Mouse (Mus musculus) kidney, postnatal 0 days (tissue): Measurements from ENCODE around the gene Ap1b1. TPM values are rescaled to one million over a fixed set of nuclear protein-coding genes. Genes with fewer than 3 reads are reported as not detected.
A peak's percentile ranks its signal among the peaks of the same experiment; 100 is the strongest.
"Not testable (repeated sequence)": the region's sequence is repeated elsewhere in the genome, so short reads cannot be mapped to it uniquely, and the experiment has no call there.

Experiments used
- ATAC-seq: fragments of 200-750 bp; cut with Nextera tagmentation; replicated peaks from 2 replicates; pipeline ENCODE4 v1.8.0; 2017; ENCODE audit warnings: low read depth, moderate number of reproducible peaks, moderate TSS enrichment, moderate library complexity; ENCODE audit not compliant: low FRiP score
- DNase-seq: peaks from one replicate; pipeline ENCODE4 v3.0.0-alpha.2; 2016; ENCODE audit warnings: low spot score
- H3K27ac ChIP-seq: fragments of 300-500 bp; sonication (generic); 2 replicates; pipeline ENCODE4 v1.5.1; 2014; ENCODE audit warnings: mild to moderate bottlenecking
- H3K27me3 ChIP-seq: fragments of 300-500 bp; sonication (generic); 2 replicates; pipeline ENCODE4 v1.6.1; 2014; ENCODE audit warnings: low read length, mixed read lengths; ENCODE audit not compliant: insufficient read depth
- H3K36me3 ChIP-seq: fragments of 300-500 bp; sonication (generic); 2 replicates; pipeline ENCODE4 v1.6.1; 2014; ENCODE audit warnings: low read length, mixed read lengths; ENCODE audit not compliant: insufficient read depth
- H3K4me1 ChIP-seq: fragments of 300-500 bp; sonication (generic); replicated peaks from 2 replicates; pipeline ENCODE4 v1.6.1; 2014; ENCODE audit warnings: antibody characterized with exemption, low read length, mixed read lengths; ENCODE audit not compliant: insufficient read depth
- H3K4me2 ChIP-seq: fragments of 300-500 bp; sonication (generic); 2 replicates; pipeline ENCODE4 v1.6.1; 2014; ENCODE audit warnings: mild to moderate bottlenecking, low read length, moderate library complexity, mixed read lengths
- H3K4me3 ChIP-seq: fragments of 300-500 bp; sonication (generic); replicated peaks from 2 replicates; pipeline ENCODE4 v1.5.1; 2014; ENCODE audit warnings: low read depth, low read length
- H3K9ac ChIP-seq: fragments of 300-500 bp; sonication (generic); 2 replicates; pipeline ENCODE4 v1.6.1; 2014; ENCODE audit warnings: low read depth, low read length
- H3K9me3 ChIP-seq: fragments of 300-500 bp; sonication (generic); replicated peaks from 2 replicates; pipeline ENCODE4 v1.6.1; 2016; ENCODE audit warnings: low read length, inconsistent platforms, mixed read lengths
- CTCF ChIP-seq: IDR thresholded peaks from 2 replicates; pipeline ENCODE4 v1.5.1; 2016; ENCODE audit warnings: antibody characterized with exemption, low read depth, mild to moderate bottlenecking, moderate library complexity
- WGBS: fragments of 180-500 bp; shearing (Covaris S2); extraction: QIAGEN DNeasy Blood & Tissue Kit; methylation state at CpG from one replicate; pipeline ENCODE4 v1.1.7; 2014; 5-methylcytosine and 5-hydroxymethylcytosine counted together
- polyA plus RNA-seq: library from polyadenylated mRNA; unstranded; fragments of >200 nt; fragmentation: Nextera tagmentation; extraction: Ambion mirVana; gene quantifications from 2 replicates; pipeline ENCODE4 v1.2.1, GENCODE M21; 2015

Gene Ap1b1
- polyA plus RNA-seq, 1 experiment from 2014 or later: 54.5 TPM

DNA sequence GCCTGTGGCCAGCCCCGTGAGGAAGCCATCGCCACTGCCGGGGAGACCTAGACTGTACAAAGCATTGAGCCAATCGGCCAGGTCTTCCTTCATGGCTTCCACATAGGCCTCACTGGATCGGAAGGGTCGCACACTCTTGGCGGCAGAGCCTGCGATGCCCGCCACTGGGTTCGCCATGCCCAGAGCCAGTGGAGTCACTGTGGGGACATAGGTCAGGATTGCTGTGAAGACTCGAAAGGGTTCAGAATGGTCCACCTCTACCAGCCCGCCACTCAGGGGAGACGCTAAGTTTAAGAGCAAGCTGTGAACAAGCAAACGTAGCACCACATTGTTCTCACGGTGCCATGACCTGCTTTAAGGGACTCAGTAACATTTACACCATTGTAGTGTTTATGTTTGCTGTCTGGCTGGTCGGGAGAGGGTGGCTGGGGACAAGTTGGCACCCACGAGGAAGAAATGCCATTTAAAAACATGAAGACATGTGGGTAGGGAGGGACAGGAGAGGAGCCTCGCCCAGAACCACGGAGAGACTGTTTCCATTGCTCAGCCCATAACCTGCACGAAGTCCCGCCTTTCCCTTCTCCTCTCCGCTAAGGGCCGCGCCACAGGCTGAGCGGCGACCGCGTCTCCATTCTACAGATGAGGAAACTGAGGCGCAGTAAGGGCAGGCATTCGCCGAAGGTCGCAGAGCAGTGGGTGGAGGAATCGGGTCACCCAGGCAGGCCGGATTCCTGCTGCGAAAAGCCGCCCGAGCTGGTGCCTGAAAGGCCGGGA lies 77.8 kb downstream of the Ap1b1 start:
- Histone ChIP-seq H3K4me3 (peak overlapping the region; percentile 65), H3K27ac (peak overlapping the region; percentile 54; the same call in 1 of the 2 replicates), H3K9ac (peak overlapping the region; percentile 76), H3K4me1 (peaks cover 22% of the 10 kb centered on the region), H3K4me2 (peak overlapping the region; percentile 86), H3K27me3 (no peaks in the 10 kb centered on the region), H3K9me3 (no peaks in the 10 kb centered on the region), H3K36me3 (peaks cover 13% of the 10 kb centered on the region)
- 16% methylated on average over 38 of the region's 38 CpGs for WGBS
- ATAC-seq: no peak
- no peak for TF ChIP-seq CTCF
- no peak for DNase-seq

DNA sequence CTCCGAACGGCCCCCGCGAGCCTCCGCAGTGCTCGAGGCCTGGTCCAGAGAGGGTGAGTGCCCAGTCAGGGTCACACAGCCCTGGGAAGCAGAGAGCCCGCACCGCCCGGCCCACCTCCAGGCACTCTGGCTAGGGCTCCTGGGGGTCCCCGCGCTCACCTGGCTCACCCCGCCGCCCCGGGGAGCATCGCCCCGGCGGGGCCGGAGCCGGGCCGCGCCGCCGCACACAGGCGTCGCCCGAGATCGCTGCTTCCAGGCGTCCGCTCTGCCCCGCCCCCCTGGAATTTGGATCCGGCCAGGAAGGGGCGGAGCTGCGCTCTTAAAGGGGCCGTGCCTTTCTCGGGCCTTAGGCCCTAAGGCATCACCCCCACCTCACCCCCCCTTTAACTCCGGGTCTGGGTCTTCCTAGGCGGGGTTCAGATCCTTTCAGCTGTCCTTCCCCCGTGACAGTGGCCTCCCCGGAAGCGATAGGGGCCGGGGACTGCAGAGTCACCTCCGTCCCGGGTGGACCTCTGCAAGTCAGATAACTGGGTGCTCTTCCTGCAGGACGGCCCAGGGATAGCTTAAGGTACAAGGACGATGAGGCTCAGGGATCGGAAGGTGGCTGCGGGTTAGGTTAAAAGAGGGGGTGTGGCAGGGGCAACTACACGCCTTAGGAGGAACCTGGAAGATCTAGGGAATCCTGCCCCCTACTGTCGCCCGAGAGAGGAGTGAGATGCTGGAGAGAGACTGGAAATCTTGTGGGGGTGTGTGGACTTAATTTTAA lies 78.6 kb downstream of the Ap1b1 start, which contains the start of gene Gas2l1:
Gene Gas2l1 (minus strand): TSS at position 272 of the 766 bp plus-strand sequence.
- Histone ChIP-seq H3K9me3 (no peaks in the 10 kb centered on the region), H3K36me3 (peaks cover 13% of the 10 kb centered on the region), H3K27ac (peak within 1 kb of the TSS; percentile 54; the same call in 1 of the 2 replicates), H3K9ac (peak within 1 kb of the TSS; percentile 76), H3K4me2 (peak within 1 kb of the TSS; percentile 86), H3K4me3 (peak within 1 kb of the TSS; percentile 65), H3K27me3 (no peaks in the 10 kb centered on the region), H3K4me1 (peaks cover 22% of the 10 kb centered on the region)
- ATAC-seq (peak; percentile 65), DNase-seq (peak; percentile 94)
- WGBS: under 1% methylated on average over 50 of the region's 50 CpGs
- TF ChIP-seq CTCF: peak; percentile 75

DNA sequence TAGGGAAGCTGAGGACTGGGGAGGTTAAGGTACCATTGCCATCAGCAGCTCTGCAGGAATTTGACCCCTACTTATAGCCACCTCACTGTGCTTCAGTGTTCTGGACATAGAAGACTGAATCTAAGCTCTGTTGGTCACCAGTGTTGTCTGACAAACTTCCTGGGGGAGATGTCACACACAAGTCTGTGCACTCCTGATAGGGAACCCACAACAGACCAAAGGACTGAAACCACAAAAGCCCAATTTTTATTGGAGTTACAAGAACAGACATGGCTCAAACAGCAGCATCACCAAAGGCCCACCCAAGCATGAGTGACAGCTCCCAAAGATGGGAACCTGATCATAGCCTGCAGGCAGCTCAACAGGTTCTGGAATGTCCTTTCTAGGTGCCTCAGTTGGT lies 80.4 kb downstream of the Ap1b1 start:
- Histone ChIP-seq H3K4me1 (peaks cover 20% of the 10 kb centered on the region), H3K4me3 (no peak overlapping the region), H3K36me3 (peaks cover 31% of the 10 kb centered on the region), H3K9me3 (no peaks in the 10 kb centered on the region), H3K27me3 (no peaks in the 10 kb centered on the region), H3K9ac (no peak overlapping the region), H3K4me2 (no peak overlapping the region), H3K27ac (no peak overlapping the region)
- no peak for ATAC-seq
- no peak for TF ChIP-seq CTCF
- DNase-seq: no peak

DNA sequence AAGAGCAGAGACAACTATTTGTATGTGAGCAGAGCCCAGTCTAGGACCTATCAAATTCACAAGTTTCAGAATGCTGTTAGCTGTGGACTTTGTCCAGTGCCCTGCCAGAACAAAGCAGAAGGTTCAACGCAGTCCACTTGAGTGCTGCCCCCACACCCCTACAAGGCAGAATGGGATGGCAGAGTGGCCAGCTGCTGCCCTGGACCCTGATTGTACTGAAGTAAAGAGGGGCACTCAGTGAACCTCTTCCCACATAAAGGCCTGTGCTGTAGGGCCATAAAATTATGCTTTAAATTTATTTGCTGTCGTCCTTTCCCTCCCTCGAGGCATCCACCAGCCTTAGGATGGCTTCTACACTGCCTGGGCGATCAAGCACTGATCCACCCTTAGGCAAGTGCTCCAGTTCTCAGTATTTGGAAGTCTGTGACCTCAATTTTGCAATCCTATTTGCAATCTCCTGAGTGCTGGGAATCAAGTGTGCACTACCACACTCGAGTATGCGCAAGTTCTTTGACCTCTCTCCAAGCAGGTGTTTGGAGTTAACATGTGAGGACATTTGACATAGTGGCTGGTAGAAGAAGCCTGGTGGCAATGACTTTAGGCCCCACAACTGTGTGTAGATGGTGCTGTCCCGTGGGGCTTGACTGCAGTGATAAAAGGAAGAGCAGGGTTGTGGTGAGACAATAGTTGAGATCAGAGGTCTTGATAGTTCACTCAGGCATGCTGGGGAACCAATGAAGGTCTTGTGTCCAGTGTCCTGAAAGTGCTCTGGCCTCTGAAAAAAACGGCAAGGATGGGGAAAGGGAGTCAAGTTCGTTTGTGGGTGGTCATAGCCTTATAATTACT lies 81.7 kb downstream of the Ap1b1 start:
- Histone ChIP-seq H3K36me3 (peaks cover 43% of the 10 kb centered on the region), H3K9me3 (no peaks in the 10 kb centered on the region), H3K9ac (no peak overlapping the region), H3K4me2 (no peak overlapping the region), H3K27ac (peak overlapping the region; percentile 3; the same call in 1 of the 2 replicates), H3K4me1 (peaks cover 11% of the 10 kb centered on the region; the same call in 1 of the 2 replicates), H3K27me3 (no peaks in the 10 kb centered on the region), H3K4me3 (no peak overlapping the region)
- WGBS: 73% methylated on average over 9 of the region's 9 CpGs
- ATAC-seq: no peak
- DNase-seq: no peak
- TF ChIP-seq CTCF: no peak

DNA sequence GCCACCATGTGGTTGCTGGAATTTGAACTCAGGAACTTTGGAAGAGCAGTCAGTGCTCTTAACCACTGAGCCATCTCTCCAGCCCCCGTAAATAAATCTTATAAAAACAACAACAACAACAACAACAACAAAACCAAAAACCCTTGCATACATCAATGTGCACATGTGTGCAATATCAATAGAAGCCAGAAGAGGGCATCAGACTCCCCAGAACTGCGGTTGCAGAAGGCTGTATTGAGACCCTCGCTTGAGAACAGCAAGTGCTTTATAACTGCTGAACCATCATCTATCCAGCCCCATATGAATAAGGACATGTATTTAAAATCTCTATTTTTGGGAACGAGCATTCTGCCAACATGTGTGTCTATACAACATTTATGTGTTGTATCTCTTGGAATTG lies 88.3 kb downstream of the Ap1b1 start:
- DNase-seq (peak; percentile 55), ATAC-seq (no peak)
- Histone ChIP-seq H3K4me3 (no peak overlapping the region), H3K4me2 (no peak overlapping the region), H3K36me3 (peaks cover 61% of the 10 kb centered on the region), H3K27ac (no peak overlapping the region), H3K9ac (no peak overlapping the region), H3K27me3 (no peaks in the 10 kb centered on the region), H3K4me1 (no peaks in the 10 kb centered on the region), H3K9me3 (no peaks in the 10 kb centered on the region)
- 71% methylated on average over 4 of the region's 4 CpGs for WGBS
- TF ChIP-seq CTCF: peak; percentile 67

DNA sequence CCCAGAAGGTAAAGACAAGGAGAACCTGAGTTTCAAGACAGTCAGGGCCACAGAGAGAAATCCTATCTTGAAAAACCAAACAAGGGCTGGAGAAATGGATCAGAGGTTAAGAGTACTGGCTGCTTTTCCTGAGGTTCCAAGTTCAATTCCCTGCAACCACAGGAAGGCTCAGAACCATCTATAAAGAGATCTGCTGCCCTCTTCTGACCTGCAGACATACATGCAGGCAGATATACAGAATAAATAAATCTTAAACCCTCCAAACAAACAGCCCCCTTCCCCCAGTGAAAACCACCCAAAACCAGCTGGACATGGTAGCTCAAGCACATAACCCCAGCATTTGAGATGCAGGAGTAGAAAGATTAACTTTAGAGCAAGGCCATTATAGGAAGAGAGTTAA lies 89.1 kb downstream of the Ap1b1 start:
- Histone ChIP-seq H3K4me1 (no peaks in the 10 kb centered on the region), H3K36me3 (peaks cover 59% of the 10 kb centered on the region), H3K9me3 (no peaks in the 10 kb centered on the region), H3K27ac (no peak overlapping the region), H3K4me2 (no peak overlapping the region), H3K9ac (no peak overlapping the region), H3K4me3 (no peak overlapping the region), H3K27me3 (no peaks in the 10 kb centered on the region)
- TF ChIP-seq CTCF: peak; percentile 39; the same call in 1 of the 2 replicates
- ATAC-seq: no peak
- no peak for DNase-seq

DNA sequence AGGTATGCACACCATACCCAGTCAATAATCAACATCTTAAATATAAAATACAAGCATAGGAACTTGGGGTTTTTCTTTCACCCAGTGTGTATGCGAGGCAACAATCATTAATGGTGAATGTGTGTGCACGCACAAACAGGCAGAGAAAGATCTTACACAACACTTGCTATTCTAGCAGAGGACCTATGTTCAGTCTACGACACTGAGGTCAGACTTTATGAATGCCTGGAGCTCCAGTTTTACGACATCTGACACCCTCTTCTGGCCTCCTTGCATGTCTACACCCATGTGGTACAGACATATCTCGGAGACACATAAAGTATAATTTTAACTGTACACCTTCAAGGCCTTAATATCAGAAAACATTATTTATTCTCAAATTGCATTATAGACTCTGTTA lies 90.2 kb downstream of the Ap1b1 start:
- not testable (repeated sequence) for H3K27me3 ChIP-seq, H3K4me2 ChIP-seq, DNase-seq, H3K4me1 ChIP-seq, H3K27ac ChIP-seq, H3K4me3 ChIP-seq, H3K9ac ChIP-seq, H3K9me3 ChIP-seq
- 74% methylated on average over 4 of the region's 5 CpGs for WGBS
- peaks cover 54% of the 10 kb centered on the region for H3K36me3 ChIP-seq
- ATAC-seq: peak; percentile 27; the same call in 1 of the 2 replicates
